Mouse (Mus musculus) neural tube, embryonic 11.5 days (tissue): ENCODE results near the gene Ehmt2. TPM values are rescaled to one million over a fixed set of nuclear protein-coding genes. Genes with fewer than 3 reads are reported as not detected.

Experiments
- microRNA-seq: library from miRNA; unstranded; fragments of <30 nt; microRNA quantifications from one replicate; pipeline ENCODE4, GENCODE M21; 2016
- polyA plus RNA-seq: library from polyadenylated mRNA; unstranded; fragments of >200 nt; fragmentation: Nextera tagmentation; extraction: Ambion mirVana; gene quantifications from 2 replicates; pipeline ENCODE4 v1.2.1, GENCODE M21; 2014

The Ehmt2 gene
- polyA plus RNA-seq, 1 experiment from 2014 or later: 62.7 TPM

Small RNA genes within 50 kb of the gene (microRNA-seq; reads per million reads assigned to microRNA genes)
- gene Mir6972: not detected

Other genes starting within 250 kb of the Ehmt2 start
- 0.03 TPM in 1 of 2 replicates, not detected in the other for gene Tnxb, start 227.9 kb upstream of the Ehmt2 start, polyA plus RNA-seq
- not detected in 2 replicates for gene C4b, start 154.6 kb upstream of the Ehmt2 start, polyA plus RNA-seq
- not detected in 2 replicates for gene Cyp21a1, start 93.9 kb upstream of the Ehmt2 start, polyA plus RNA-seq
- 20.3 and 24.7 TPM in 2 replicates for gene Stk19, start 61.5 kb upstream of the Ehmt2 start, polyA plus RNA-seq
- gene Dxo, start 61.5 kb upstream of the Ehmt2 start, polyA plus RNA-seq: 69.4 and 71.0 TPM in 2 replicates
- gene Skiv2l, start 48.3 kb upstream of the Ehmt2 start, polyA plus RNA-seq: 45.0 and 55.7 TPM in 2 replicates
- gene Nelfe, start 48.1 kb upstream of the Ehmt2 start, polyA plus RNA-seq: 125 and 132 TPM in 2 replicates
- gene Cfb, start 36.0 kb upstream of the Ehmt2 start, polyA plus RNA-seq: 2.6 and 2.9 TPM in 2 replicates
- 1.7 and 2.1 TPM in 2 replicates for gene Zbtb12, start 19.0 kb upstream of the Ehmt2 start, polyA plus RNA-seq
- not detected in 2 replicates for gene Gm20547, start 16.4 kb upstream of the Ehmt2 start, polyA plus RNA-seq
- 0.57 and 0.86 TPM in 2 replicates for gene C2, start 204 bp upstream of the Ehmt2 start, polyA plus RNA-seq
- gene Slc44a4, start 16.0 kb downstream of the Ehmt2 start, polyA plus RNA-seq: not detected in 2 replicates
- gene Neu1, start 32.8 kb downstream of the Ehmt2 start, polyA plus RNA-seq: 16.4 and 16.8 TPM in 2 replicates
- gene Hspa1b, start 60.8 kb downstream of the Ehmt2 start, polyA plus RNA-seq: 0.13 and 0.37 TPM in 2 replicates
- not detected in 2 replicates for gene Gm20481, start 71.4 kb downstream of the Ehmt2 start, polyA plus RNA-seq
- gene Hspa1a, start 73.7 kb downstream of the Ehmt2 start, polyA plus RNA-seq: 1.1 and 1.9 TPM in 2 replicates
- 1.8 and 2.0 TPM in 2 replicates for gene Hspa1l, start 74.2 kb downstream of the Ehmt2 start, polyA plus RNA-seq
- gene Lsm2, start 83.4 kb downstream of the Ehmt2 start, polyA plus RNA-seq: 209 and 211 TPM in 2 replicates
- gene Vars, start 102.5 kb downstream of the Ehmt2 start, polyA plus RNA-seq: 109 and 114 TPM in 2 replicates
- 0.08 TPM in 1 of 2 replicates, not detected in the other for gene Vwa7, start 118.1 kb downstream of the Ehmt2 start, polyA plus RNA-seq
- 3.9 and 5.2 TPM in 2 replicates for gene Sapcd1, start 129.5 kb downstream of the Ehmt2 start, polyA plus RNA-seq
- gene Msh5, start 148.3 kb downstream of the Ehmt2 start, polyA plus RNA-seq: 4.1 and 6.2 TPM in 2 replicates
- 82.8 and 89.7 TPM in 2 replicates for gene Clic1, start 151.5 kb downstream of the Ehmt2 start, polyA plus RNA-seq
- gene Ddah2, start 160.6 kb downstream of the Ehmt2 start, polyA plus RNA-seq: 638 and 659 TPM in 2 replicates
- gene Ly6g6c, start 166.9 kb downstream of the Ehmt2 start, polyA plus RNA-seq: 0.43 TPM in 1 of 2 replicates, not detected in the other
- gene Mpig6b, start 167.7 kb downstream of the Ehmt2 start, polyA plus RNA-seq: 1.5 and 2.0 TPM in 2 replicates
- gene Ly6g6e, start 178.4 kb downstream of the Ehmt2 start, polyA plus RNA-seq: 0.39 and 0.46 TPM in 2 replicates
- gene Ly6g6d, start 179.6 kb downstream of the Ehmt2 start, polyA plus RNA-seq: 1.0 and 3.2 TPM in 2 replicates
- 1.3 and 1.4 TPM in 2 replicates for gene Ly6g6f, start 187.1 kb downstream of the Ehmt2 start, polyA plus RNA-seq
- 50.5 and 59.9 TPM in 2 replicates for gene Abhd16a, start 190.8 kb downstream of the Ehmt2 start, polyA plus RNA-seq
- gene Ly6g5c, start 209.8 kb downstream of the Ehmt2 start, polyA plus RNA-seq: not detected in 2 replicates
- gene Ly6g5b, start 217.0 kb downstream of the Ehmt2 start, polyA plus RNA-seq: 0.45 and 0.78 TPM in 2 replicates
- 26.1 and 28.9 TPM in 2 replicates for gene Gpank1, start 223.0 kb downstream of the Ehmt2 start, polyA plus RNA-seq
- gene Csnk2b, start 223.6 kb downstream of the Ehmt2 start, polyA plus RNA-seq: 303 and 319 TPM in 2 replicates
- 7.0 and 7.6 TPM in 2 replicates for gene D17H6S53E, start 227.9 kb downstream of the Ehmt2 start, polyA plus RNA-seq
- 0.81 and 0.93 TPM in 2 replicates for gene Apom, start 233.6 kb downstream of the Ehmt2 start, polyA plus RNA-seq
- gene Bag6, start 236.7 kb downstream of the Ehmt2 start, polyA plus RNA-seq: 99.4 and 105 TPM in 2 replicates